Mouse (Mus musculus): ENCODE measurements around the gene Rab7. TPM values are rescaled to one million over a fixed set of nuclear protein-coding genes. Genes with fewer than 3 reads are reported as not detected.

The Rab7 gene
- 400 and 428 TPM in 2 replicates for polyA plus RNA-seq (2012; rRNA removed)

DNA sequence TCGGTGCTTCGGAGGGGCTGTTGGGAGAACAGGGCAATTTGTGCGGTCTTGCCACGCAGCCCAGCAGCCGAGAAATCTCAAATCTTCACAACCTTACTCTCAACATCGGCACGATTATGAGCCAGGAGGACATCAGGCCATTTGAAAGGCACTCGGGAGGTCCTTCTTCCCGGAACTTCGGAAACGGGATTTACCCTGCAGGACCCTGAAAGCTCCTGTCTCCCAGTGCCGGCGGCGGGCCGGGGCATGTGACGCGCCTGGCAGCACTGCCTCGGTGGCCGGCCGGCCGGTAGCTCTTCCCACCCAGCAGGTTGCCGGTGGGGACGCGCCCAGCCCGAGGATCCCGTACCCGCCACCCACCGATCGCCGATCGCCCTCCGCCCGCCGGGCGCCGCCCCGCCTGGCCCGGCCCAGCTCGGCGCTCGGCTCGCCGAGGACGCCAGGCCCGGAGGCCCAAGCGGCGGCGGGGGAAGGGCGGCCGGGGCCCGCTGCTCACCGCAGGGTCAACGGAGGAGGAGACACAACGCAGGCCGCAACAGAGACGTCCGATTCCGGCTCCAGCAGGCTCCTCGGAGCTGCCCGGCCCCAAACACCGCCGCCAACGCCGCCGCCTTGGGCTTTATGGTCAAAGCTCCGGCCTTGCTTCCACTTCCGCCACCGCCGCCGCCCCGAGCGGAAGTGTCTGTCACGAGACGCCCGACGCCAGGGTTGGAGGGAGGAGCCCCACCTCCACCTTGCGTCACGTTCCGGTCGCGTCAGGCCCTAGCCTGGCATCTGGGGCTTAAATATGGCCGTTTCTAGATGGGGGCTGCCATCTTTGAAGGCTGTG is at the start of gene Rab7:
Gene Rab7 (minus strand): TSS at position 694 of the 829 bp plus-strand sequence.
- peak; percentile 94 for DNase-seq (ENCODE audit: low spot score)

DNA sequence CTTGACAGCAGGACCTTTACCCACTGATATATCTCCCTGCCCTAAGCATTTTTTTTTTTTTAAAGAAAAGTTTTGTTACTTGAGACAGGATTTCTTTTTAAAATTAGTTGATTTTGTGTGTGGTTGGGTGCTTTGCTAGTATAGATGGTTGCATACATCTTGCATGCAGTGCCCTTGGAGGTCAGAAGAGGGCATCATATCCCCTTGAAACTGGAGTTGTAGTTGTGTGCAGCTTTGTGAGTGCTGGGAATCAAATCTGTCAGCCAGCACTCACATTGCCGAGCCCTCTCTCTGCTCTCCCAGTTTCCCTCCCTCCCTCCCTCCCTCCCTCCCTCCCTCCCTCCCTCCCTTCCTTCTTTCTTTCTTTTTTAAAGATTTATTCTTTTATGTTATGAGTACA is 43.9 kb upstream of the Rab7 start:
- no peak for DNase-seq (ENCODE audit: low spot score)

DNA sequence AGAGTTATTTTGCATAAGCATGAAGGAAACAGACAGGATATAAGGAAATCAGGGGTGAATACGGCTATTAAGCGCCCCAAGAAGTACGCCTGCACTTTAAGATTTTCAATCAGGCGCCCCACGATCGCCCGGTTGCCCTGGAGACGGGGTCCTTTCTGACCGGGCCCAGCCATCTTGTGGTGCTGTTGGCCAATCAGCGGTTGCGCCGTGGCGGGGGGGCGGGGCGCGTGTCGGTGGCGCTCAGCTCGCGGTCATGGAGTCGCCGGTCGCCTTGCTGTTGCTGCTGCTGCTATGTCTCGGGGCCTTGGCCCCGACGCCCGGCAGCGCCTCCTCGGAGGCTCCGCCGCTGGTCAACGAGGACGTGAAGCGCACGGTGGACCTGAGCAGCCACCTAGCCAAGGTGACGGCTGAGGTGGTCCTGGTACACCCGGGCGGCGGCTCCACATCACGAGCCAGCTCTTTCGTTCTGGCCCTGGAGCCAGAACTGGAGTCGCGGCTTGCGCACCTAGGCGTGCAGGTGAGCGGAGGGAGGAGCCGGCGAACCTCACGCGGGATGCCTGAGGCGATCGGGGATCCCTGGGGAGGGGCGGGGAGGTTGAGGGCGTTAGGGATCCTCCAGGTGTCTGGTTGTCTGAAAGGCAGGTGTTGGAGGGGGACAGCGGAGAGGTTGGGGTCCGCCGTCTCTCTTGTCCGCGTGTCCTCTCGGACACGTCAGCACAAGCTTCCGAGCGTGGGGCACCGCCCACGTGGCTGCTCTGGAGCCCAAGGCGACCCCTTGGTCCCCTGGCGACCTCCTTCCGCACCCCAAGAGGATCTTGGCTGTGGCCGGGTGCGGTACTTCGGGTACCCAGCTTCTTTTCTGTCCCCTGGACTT is 39.4 kb upstream of the Rab7 start, which contains the start of gene Rpn1:
Gene Rpn1 (plus strand): TSS at position 205 of the 874 bp plus-strand sequence.
- DNase-seq (ENCODE audit: low spot score): peak; percentile 93

DNA sequence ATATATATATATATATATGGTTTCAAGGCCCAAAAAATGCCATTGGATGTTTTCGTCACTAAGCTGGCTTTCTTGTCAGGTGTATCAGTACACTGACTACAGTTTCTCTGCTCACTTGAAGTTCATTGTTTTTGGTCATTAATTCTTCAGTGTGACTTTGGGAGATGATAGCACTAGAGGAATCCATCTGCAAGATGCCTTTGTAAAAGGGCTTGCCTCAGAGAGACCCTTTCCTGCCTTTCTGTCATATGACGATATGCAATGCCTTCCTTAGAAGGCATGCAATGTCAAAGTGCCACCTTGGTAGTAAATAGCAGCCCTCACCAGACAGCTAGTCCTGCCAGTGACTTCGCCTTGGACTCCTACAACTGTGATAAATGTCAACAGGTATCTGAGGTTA is 38.6 kb upstream of the Rab7 start:
- DNase-seq (ENCODE audit: low spot score): no peak

DNA sequence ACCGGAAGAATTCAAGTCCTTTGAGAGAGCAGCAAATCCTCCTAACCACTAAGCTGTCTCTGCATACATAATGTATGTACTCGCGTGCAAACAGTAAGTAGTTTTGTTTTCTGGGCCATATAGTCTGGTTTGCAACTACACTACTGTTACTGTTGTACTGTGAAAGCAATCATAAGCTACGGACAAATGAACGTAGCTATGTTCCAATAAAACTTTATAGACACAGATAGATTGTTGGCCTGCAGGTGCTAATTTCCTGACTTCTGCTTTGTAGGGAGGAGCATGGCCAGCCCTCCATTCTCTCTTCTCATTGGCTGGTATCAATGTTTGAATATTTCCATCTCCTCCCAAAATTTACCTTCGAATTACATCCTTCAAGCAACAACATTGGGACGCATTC is 38.0 kb upstream of the Rab7 start:
- no peak for DNase-seq (ENCODE audit: low spot score)

DNA sequence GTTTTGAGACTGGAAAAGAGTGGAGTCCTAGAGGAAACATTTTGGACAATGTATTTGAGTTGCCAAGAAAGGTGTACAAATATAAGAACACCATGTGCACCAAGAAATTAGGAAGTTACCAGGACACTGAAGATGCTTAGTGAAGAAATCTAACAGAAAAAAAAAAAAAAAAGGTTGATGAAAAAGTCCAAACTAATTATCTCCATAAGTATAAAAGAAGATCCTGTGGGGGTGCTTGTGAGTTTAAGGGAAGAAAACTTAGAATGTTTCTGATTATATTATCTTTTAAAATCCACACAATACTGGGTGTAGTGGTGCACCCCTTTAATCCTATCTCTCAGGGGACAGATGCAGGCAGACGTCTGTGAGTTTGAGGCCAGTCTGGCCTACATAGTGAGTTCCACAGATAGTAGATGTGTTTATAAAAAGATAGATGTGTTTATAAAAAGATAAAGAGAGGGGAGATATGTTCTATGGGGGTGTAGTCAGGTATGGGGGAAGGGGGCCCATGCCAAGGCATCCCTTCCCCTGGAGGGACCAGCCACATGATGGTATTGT is 31.0 kb upstream of the Rab7 start:
- no peak for DNase-seq (ENCODE audit: low spot score)

DNA sequence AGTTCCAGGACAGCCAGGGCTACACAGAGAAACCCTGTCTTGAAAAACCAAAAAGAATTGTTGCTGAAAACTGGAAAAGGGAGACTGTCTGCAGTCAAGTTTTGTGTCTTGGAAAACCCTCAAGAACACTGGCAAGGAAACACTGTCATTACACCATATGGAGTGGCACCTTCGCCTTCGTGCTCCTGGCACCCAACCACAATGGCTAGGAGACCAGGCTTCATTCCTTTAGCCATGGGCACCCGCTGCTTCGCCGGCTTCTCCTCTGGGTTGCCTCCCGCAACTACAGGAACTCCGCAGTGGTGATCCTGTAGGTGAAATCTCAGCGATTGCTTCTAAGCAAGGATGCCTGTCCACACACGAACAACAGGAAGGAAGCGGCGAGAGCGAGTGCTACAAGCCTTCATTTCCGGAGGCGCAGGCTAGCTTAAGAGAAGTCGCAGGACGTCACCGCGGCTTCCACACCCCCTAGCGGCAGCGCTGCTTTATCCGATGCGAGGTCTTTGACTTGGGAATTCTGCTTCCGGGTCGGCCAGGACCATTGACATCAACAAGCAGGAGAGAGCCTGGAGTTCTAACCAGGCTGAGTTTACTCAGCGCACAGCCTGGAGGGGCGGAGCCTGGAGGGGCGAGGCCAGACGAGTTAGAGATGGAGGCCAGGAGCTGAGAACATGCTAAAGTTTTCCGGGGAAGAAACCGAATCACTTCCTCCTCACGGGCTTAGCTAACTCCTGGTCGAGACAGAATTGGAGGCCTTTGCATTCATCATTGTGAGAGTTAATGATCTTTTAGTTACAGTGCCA is 29.9 kb upstream of the Rab7 start:
- peak; percentile 77 for DNase-seq (ENCODE audit: low spot score)

DNA sequence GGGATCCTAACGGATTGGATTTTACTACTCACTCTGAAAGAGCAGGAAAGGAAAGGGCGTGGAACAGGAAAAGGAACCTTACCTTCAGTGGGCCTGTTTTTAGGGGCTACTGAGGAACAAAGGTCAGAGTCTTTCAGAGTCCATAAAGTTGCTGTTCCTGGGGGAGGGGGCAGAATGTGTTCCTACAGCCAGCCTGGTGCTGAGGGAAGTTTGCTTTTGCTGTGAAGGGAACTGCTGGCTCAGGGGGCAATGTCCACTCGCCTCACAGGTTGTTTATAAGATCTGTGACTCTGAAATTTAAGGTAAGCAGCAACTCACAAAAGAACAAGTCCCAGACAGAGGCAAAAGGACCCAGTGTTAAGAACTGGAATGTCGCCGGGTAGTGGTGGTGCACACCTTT is 26.1 kb upstream of the Rab7 start:
- DNase-seq (ENCODE audit: low spot score): no peak

DNA sequence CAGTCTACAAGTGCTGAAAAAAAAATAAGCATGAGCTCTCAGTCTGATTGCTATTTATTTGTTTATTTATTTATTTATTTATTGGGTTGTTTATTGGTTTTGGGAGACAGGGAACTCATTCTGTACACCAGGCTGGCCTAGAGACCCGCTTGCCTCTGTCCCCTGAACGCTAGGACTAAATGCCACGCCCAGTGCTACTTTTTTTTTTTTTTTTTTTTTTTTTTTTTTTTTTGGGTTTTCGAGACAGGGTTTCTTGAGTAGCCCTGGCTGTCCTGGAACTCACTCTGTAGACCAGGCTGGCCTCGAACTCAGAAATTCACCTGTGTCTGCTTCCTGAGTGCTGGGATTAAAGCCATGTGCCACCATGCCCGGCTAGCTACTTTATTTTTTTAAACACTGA is 25.4 kb upstream of the Rab7 start:
- no peak for DNase-seq (ENCODE audit: low spot score)

DNA sequence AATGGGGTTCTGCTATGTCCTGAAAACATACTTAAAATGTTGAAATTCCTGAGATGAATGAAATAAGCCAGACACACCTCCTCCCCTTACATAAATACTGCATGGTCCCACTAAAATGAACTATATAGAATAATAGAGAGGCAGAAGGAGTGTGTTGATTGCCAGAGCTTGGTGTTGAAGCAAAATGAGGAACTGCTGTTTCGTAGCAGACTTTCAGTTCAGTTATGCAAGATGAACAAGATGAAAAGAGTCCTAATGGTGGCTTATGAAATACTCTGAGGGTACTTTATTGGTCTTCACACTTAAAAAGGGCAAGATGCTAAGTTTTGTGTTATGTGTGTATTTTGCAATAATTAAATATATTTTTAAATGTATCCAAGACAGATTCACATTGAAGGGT is 23.7 kb upstream of the Rab7 start:
- DNase-seq (ENCODE audit: low spot score): no peak

DNA sequence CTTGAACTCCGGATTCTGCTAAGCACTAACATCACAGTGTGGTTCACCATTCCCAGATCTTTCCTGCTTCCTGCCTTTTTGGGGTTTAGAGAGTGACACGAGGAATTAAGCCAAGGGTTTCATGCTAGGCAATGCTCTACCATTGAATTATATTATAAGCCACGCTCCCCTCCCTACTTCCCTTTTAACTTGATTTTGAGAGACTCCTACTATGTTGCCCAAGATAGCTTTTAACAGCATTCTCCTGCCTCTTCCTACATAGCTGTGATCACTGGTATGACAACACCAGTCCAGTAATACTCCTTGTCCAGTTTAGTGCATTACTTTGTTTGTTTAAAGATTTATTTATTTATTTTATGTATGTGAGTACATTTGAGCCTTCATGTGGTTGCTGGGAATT is 22.7 kb upstream of the Rab7 start:
- no peak for DNase-seq (ENCODE audit: low spot score)

DNA sequence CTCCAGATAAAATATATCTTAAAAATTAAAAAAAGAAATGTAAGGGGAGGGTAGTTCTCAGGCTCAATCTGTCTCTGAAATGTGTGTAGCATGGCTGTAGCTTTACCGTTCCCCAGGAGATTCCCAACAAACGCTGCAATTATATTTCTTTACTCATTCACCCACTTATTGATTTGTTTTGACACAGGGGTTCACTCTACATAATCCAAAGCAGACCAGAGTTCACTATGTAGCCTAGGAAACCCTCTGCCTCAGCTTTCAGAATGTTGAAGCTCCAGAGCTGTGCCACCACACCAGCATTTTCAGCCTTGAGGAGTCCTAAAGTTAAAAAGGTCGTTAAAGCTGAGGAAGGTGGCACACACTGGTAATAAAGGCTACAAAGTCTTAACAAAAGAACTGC is 20.9 kb upstream of the Rab7 start:
- DNase-seq (ENCODE audit: low spot score): no peak

DNA sequence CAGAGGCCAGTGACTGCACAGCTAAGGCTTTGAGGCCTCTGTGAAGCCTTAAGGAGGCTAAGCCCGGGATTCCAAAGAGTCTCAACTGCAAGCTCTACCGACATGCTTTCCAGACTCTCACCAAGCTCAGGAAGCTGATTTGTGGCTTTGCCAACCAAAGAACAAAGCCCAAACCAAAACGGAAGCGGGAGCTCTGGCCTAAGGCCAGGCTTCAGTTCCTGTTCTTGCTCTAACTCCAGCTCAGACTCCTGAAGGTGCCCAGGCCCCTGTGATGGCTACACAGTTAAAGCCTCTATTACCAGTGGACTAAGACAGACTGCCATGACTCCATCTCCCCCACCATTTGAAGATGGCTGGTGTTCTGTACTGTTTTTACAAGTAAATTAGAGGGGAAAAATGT is 20.0 kb upstream of the Rab7 start:
- DNase-seq (ENCODE audit: low spot score): no peak

DNA sequence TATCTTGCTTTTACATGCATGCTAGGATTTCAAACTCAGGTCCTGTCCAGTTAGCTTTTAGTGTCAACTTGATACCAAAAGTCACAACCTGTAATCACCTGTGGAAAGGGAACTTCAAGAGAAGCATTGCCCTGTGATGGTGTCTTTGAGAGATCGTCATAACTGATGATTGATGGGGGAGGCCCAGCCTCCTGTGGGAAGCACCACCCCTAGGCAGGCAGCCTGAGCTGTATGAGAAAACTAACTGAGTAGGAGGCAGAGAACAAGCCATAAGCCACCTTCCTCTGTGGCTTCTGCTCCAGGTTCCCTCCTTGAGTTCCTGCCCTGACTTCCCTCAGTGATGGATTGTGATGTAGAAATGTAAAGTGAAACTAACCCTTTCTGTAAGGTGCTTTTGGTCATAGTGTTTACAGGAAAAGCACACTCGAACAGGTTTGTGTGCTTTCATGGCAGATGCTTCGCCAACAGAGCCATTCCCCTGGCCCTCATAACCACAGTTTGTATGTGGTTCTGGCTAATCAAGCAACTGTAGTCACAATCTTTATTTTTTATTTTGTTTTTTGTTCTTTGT is 19.1 kb upstream of the Rab7 start:
- no peak for DNase-seq (ENCODE audit: low spot score)

DNA sequence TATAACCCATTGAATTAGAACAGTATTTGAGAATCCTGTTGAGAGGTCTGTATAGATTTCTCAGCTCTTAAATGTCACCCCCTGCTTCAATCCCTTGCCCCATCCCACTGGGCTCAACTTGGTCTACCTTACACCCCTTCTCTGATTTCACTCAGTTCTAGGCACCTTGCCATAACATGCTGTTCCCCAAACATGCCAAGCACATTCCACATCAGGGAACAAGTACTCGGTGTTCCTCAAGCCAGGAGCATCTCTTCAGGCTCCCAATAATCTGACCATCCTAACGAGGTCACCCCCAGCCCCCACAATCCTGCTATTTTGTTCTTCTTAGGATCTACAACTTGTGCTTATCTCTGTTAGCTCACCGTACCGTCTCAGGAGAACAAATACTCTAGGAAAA is 17.3 kb upstream of the Rab7 start:
- DNase-seq (ENCODE audit: low spot score): no peak

DNA sequence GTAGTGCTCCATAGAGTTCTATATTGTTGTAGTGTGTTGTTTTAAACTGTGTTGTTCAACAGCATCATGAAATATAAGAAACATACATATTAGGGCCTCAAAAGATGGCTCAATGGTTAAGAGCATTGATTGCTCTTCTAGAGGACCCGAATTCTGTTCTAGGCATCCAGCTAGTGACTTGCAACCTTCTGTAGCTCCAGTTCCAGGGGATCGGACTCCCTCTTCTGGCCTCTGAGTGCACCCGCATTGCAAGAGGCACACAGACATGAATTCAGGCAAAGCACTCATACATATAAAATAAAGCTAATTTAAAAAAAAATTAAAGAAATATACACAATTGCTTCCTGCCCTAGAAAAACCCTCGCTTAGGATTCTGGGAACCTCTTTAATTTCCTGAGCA is 16.3 kb upstream of the Rab7 start:
- no peak for DNase-seq (ENCODE audit: low spot score)

DNA sequence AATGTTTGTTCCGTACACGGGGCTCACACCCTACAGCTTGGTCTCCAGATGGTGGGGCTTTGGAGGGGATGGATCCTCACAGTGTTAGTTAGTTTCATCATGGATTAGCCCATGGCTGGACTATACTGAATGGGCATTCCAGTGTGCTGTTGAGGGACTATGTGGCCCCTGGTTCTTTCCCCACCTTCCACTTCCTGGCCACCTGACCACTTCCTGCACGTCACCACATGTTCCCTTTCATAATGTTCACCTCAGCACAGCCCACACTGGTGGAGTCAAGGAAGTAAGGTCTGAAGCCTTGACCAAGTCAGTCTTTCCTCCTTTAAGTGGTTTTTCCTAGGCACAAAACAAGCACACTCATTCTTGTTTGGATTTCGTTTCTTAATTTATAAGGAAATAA is 15.5 kb upstream of the Rab7 start:
- DNase-seq (ENCODE audit: low spot score): no peak

DNA sequence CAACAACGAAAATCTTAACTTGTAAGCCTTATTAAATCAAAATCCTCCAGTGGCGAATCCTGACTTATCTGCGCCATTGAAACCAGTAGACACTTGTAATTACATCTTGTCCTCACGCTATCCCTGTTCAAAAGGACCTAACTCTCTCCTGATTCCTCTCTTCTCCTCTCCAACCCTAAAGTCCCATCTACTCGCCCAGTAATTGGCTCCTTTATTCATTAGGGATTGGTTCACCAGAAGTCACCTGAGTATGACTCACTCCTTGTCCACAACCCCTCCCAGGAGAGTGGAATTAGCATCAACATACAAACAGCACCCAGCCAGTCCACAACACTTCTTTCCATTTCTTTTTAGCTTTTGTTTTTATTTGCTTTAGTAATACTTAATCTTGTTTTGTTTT is 14.8 kb upstream of the Rab7 start:
- no peak for DNase-seq (ENCODE audit: low spot score)

DNA sequence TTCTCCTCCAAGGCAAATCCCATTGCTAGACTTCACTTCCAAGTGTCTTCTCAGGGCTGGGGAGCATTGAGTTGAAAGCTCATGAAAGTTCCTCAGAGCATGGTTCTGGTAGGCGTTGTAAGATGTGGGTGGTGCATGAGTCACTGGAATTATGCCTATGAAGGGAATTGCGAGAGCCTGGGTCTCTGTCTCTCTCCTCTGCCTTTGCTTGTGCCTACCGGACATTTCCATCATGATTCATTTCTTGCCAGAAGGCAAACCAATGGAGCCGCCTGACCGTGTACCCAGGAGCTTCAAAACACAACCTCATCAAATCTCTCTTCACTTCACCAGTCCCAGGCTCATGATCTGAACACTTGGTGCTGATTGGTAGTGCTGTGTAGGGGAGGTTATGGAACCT is 11.8 kb upstream of the Rab7 start:
- no peak for DNase-seq (ENCODE audit: low spot score)

DNA sequence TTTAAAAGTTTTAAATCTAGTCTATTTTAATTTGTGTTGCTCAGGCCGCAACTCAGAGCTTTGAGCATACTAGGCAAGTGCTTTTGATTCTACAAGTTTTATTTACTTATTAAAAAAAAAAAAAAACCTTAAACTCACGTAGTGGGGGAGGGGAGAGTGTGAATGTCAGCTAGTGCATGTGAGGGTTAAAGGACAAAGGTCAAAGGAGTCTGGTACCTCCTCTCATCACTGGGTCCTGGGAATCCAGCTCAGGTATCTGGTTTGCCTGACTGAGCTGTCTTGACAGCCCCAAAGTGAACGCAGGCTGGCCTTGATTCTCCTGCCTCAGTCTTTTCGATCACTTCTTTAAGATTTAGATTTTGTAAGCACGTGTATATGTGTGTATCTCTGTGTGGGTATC is 10.6 kb upstream of the Rab7 start:
- DNase-seq (ENCODE audit: low spot score): no peak

DNA sequence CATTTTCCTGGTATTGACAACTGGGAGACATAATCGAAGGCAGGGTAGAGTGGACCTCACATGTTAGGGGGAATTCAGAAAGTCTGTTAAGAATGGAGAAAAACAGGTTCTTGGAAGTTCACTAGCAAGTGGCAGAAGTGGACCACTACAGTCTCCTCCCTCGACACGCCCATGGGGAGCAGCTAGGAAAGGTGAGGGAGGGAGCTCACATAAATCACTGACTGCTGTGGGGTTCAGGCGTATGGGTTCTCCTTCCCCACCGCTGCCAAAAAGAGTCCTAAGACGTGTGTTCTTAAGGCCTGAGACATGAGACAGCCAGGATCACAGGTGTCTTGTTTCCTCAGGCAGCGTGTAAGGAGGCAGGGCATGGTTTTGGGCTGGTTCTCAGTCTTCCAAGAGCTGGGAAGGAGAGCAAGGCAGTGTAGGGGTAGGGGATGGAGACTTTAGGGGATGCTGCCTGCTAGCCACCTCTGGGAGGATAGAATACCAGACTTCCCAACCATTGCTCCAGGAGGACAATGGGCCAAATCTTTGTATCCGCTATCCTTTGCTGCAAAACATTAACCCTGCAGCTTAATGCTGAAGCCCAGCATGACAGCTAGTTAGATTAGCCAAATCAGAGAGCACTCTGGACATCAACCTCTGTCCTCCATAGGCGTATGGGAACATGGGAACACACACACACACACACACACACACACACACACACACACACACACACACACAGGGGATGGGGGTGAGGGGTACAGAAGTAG is 9.2 kb upstream of the Rab7 start:
- no peak for DNase-seq (ENCODE audit: low spot score)

Data from urinary bladder, adult 2 months (tissue).